Mouse (Mus musculus): ENCODE data around the gene Diras2. TPM values are rescaled to one million over a fixed set of nuclear protein-coding genes. Genes with fewer than 3 reads are reported as not detected.

Gene Diras2
- total RNA-seq, 2 experiments from 2014 or later, result 0.16 to 0.38 TPM

DNA sequence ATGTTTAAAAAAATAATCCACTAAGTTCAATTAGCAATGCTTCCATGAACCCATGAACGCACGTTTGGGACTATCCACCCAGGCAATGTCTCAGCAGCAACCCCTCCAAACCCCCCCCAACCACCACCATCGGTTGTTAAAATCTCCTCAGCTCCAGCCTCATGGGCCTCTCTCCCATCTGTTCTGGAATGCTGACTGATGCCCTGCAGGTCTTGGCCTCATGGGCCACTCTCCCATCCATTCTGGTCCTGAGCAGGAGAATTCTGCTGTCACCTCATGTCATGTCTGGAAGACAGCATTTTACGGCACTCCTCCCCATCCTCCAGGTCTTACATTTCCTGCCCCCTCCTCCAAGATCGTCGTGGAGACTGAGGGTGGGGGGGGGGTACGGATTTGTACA lies 71.1 kb downstream of the Diras2 start:
- no peak for DNase-seq

- DNase-seq, result no peak
Measured at GRCm38 (mm10) chr13:52457889-52458324, 73.2 kb downstream of the Diras2 start.

DNA sequence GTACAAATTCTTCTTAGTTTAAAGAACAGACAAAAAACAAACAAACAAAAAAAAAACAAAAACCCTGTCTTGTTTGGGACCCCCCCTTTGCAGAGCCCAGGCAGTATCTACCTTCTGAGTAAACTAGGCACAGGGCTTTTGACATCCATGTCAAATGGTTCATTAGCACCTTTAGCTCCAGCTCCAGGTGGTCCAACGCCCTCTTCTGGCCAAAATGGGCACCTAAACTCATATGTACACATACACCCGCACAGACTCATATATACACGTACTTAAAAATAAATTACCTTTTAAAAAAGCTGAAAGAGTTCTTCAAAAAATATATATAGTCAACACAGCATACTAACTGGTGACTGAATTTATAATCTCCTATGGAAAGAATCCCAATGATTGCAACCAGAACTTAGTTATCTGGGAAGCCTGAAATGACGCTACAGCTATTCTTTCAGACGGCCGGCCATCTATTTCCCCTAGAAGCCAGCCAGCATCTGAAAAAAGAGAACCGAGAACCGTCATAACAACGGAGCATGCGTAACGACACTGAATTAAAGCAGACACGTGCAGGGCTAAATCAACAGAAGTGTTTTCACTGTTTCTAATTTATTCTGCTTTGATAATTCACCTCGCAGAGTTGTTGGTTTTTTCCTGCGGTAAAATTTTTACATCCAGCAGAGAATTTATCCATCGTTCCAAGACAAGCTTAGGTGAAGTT lies 73.7 kb downstream of the Diras2 start:
- DNase-seq, result no peak

DNA sequence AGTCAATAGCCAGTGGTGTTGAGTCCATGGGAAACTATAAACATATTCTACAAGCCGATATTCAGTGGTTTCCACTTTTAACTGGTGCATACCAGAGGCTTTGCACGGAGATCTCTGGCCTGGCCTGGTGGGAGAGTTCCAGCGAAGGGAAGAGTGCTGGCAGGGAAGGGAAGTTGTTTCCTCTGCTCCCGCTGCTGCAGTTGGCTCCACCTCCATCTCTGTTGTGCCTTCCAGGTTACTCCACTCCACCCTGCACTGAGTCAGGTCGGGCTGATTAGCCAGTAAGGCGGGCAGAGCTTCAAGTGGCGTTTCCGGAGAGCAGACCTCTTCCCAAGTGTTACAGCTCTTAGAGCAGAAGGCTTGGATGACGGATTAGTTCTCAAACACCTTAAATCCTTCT lies 75.8 kb downstream of the Diras2 start:
- peak; percentile 10 for DNase-seq

DNA sequence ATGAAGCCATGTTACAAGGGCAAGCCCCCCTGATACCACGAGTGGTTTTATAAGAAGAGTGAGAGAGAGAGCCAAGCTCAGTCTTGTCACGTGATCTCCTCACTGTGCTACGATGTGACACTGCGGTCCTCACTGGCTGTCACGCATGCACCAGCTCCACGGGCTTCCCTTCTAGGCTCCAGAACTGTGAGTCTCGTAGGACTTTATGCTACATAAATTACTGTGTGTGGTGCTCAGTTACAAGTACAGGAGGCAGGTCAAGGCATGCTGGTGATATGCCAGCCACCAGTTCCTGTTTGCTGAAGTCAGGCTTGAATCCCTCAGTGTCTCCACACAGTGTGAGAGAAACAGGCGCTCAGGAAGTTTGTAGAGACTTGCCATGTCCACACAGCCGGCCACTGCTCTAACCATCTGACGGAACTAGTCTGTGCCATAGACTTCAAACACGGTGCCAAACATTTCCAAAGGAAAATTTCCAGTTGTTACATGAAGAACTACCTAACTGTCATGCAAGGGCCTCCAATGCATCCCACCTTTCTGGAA lies 76.3 kb downstream of the Diras2 start:
- no peak for DNase-seq

Other genes with a start within 250 kb of the Diras2 start
- gene Syk, start 51.9 kb upstream of the Diras2 start, total RNA-seq (2021), result 1 to 10 TPM; 3.2 to 5.8 TPM